Mouse (Mus musculus): ENCODE measurements at regions not wholly inside any gene's neighbourhood (a gene's known extent, or its start where the extent isn't known, plus 50 kb on each side); places are given as distances from the start of the nearest gene placed in this dataset.

DNA sequence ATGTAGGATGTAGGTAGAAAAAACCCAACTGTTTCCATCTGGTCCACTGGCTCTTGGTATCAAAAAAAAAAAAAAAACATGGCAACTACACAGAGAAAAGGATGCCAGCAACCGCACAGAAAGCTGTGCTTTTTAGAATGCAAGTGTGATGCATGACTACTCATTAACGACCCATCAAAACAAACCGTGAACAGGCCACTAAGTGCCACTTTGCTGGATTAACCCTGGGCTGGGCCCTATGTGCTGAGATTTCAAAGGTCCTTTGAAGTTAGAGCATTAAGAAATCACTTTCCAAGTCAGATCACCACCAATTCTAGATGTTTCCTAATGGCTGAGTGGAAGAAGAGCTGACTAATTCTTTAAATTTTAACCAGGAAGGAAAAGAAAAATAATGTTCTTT lies 73.7 kb upstream of the Magi3 start:
- WGBS, result 40% methylated on average over 3 of the region's 3 CpGs
- no peak overlapping the region for H3K4me3 ChIP-seq
- no peak for ATAC-seq (ENCODE audit: low FRiP score, low read depth)

GRCm38 (mm10) chr3:104288970-104289680 lies 69.0 kb upstream of the Magi3 start:
- Histone ChIP-seq H3K36me3 (no peaks in the 10 kb centered on the region), H3K4me2 (replicated peaks) (no peak overlapping the region), H3K4me3 (no peak overlapping the region), H3K9me3 (no peaks in the 10 kb centered on the region), H3K9ac (replicated peaks) (no peak overlapping the region), H3K27ac (replicated peaks) (no peak overlapping the region), H3K27me3 (no peaks in the 10 kb centered on the region), H3K4me1 (0 out of 2 replicates have a peak, but pooled peaks cover 2% of the 10 kb centered on the region)
- 54% methylated on average over 5 of the region's 5 CpGs for WGBS
- no peak for ATAC-seq (ENCODE audit: low FRiP score, low read depth)

More for the DNA sequence above, 73.7 kb upstream of the Magi3 start:
- Histone ChIP-seq H3K27ac (replicated peaks) (no peak overlapping the region), H3K36me3 (no peaks in the 10 kb centered on the region), H3K4me2 (replicated peaks) (no peak overlapping the region), H3K27me3 (no peaks in the 10 kb centered on the region), H3K9ac (replicated peaks) (no peak overlapping the region), H3K9me3 (no peaks in the 10 kb centered on the region), H3K4me1 (peaks cover 10% of the 10 kb centered on the region; the same call in 1 of the 2 replicates)

- no peak overlapping the region for H3K4me2 ChIP-seq (replicated peaks)
- H3K27ac ChIP-seq (replicated peaks), result no peak overlapping the region
- H3K27me3 ChIP-seq, result no peaks in the 10 kb centered on the region
- no peaks in the 10 kb centered on the region for H3K9me3 ChIP-seq
- H3K36me3 ChIP-seq, result no peaks in the 10 kb centered on the region
- no peak overlapping the region for H3K4me3 ChIP-seq
- ATAC-seq (ENCODE audit: low FRiP score, low read depth), result no peak
- H3K9ac ChIP-seq (replicated peaks), result no peak overlapping the region
- 0 out of 2 replicates have a peak, but pooled peaks cover 2% of the 10 kb centered on the region for H3K4me1 ChIP-seq
Observed at GRCm38 (mm10) chr3:104287900-104288299, 67.7 kb upstream of the Magi3 start.

- H3K4me2 ChIP-seq (replicated peaks), result no peak overlapping the region
- no peak overlapping the region for H3K4me3 ChIP-seq
- H3K27me3 ChIP-seq, result no peaks in the 10 kb centered on the region
- H3K36me3 ChIP-seq, result no peaks in the 10 kb centered on the region
- no peaks in the 10 kb centered on the region for H3K9me3 ChIP-seq
- no peak overlapping the region for H3K9ac ChIP-seq (replicated peaks)
- WGBS, result 87% methylated on average over 2 of the region's 2 CpGs
- H3K4me1 ChIP-seq, result 0 out of 2 replicates have a peak, but pooled peaks cover 2% of the 10 kb centered on the region
- H3K27ac ChIP-seq (replicated peaks), result no peak overlapping the region
- ATAC-seq (ENCODE audit: low FRiP score, low read depth), result no peak
Observed at GRCm38 (mm10) chr3:104284961-104285360, 64.8 kb upstream of the Magi3 start.

GRCm38 (mm10) chr3:104283855-104284254 lies 63.7 kb upstream of the Magi3 start:
- 89% methylated on average over 5 of the region's 5 CpGs for WGBS
- no peak overlapping the region for H3K27ac ChIP-seq (replicated peaks)
- H3K27me3 ChIP-seq, result no peaks in the 10 kb centered on the region
- no peaks in the 10 kb centered on the region for H3K9me3 ChIP-seq
- H3K4me1 ChIP-seq, result 0 out of 2 replicates have a peak, but pooled peaks cover 2% of the 10 kb centered on the region
- ATAC-seq (ENCODE audit: low FRiP score, low read depth), result no peak
- H3K36me3 ChIP-seq, result no peaks in the 10 kb centered on the region
- no peak overlapping the region for H3K4me2 ChIP-seq (replicated peaks)
- H3K4me3 ChIP-seq, result no peak overlapping the region
- H3K9ac ChIP-seq (replicated peaks), result no peak overlapping the region

DNA sequence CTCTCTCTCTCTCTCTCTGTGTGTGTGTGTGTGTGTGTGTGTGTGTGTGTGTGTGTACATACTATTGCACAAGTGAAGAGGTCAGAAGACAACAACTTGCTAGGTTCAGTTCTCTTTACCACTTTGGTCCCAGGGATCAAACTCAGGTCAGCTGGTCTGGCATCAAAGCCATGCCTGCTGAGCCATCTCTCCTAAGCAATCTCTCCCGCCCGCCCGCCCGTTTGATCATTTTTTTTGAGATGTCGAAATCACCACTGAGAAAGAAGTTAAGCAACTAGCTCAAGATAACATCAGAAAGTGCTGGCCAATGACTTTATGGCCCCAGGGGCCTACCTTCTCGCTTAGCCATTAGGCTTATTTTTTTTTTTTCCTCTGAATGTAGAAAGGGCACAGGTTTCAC lies 59.3 kb upstream of the Magi3 start:
- no peaks in the 10 kb centered on the region for H3K9me3 ChIP-seq
- 75% methylated on average over 6 of the region's 6 CpGs for WGBS
- H3K9ac ChIP-seq (replicated peaks), result no peak overlapping the region
- peaks cover 6% of the 10 kb centered on the region; the same call in 1 of the 2 replicates for H3K4me1 ChIP-seq
- H3K27me3 ChIP-seq, result no peaks in the 10 kb centered on the region
- no peak for ATAC-seq (ENCODE audit: low FRiP score, low read depth)
- H3K4me2 ChIP-seq (replicated peaks), result no peak overlapping the region
- H3K27ac ChIP-seq (replicated peaks), result no peak overlapping the region
- H3K4me3 ChIP-seq, result no peak overlapping the region
- no peaks in the 10 kb centered on the region for H3K36me3 ChIP-seq

DNA sequence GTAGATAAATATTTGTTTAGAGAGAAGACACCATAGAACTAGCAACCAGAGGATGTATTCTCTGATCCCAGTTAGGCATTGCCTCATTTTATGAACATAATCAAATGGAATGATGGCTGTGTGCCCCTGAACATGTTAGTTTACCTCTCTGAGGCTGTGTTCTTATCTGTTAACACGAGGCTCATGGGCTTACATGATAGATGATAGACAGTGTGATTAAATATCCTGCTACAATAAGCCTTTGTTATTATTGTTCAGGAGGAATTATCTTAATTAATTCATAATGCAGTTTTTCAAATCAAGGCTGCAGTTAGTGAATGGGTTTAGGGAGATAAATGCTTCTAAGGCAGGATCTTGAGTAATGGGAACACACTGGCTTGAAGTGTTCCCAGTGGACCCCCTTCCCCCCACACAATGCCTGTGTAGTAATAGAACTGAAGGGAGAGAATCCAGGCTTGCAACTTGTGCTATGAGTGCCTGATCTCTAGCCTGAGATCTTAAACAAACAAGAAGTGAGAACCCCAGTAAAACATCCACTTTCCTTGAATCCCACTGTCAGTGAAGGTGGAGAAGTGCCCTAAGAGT lies 54.6 kb upstream of the Magi3 start:
- no peak for ATAC-seq (ENCODE audit: low FRiP score, low read depth)
- Histone ChIP-seq H3K4me2 (replicated peaks) (no peak overlapping the region), H3K4me1 (peaks cover 6% of the 10 kb centered on the region; the same call in 1 of the 2 replicates), H3K9me3 (no peaks in the 10 kb centered on the region), H3K27me3 (no peaks in the 10 kb centered on the region; the same call in 1 of the 2 replicates), H3K9ac (replicated peaks) (no peak overlapping the region), H3K4me3 (no peak overlapping the region), H3K27ac (replicated peaks) (no peak overlapping the region), H3K36me3 (no peaks in the 10 kb centered on the region)
- 60% methylated on average over 1 of the region's 1 CpGs for WGBS

DNA sequence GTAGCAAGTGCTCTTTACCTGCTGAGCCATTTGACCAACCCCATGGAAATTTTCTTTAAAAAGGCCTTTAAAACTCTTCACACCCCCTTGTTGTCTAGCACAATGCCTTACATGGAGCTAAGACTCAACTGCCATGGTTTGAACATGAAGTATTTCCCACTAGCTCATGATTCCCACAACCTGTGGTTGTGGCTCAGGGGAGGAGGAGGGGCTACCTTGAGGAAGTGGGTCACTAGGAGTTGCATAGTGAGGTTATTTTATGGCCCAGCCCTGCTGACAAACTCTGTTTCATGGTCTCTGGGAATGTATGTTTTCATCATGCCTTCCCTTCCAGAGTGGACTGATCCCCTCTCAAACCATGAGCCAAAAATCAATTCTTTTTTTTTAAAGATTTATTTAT lies 53.9 kb upstream of the Magi3 start:
- Histone ChIP-seq H3K4me2 (replicated peaks) (no peak overlapping the region), H3K27ac (replicated peaks) (no peak overlapping the region), H3K9me3 (no peaks in the 10 kb centered on the region), H3K36me3 (no peaks in the 10 kb centered on the region), H3K4me1 (peaks cover 6% of the 10 kb centered on the region; the same call in 1 of the 2 replicates), H3K4me3 (no peak overlapping the region), H3K9ac (replicated peaks) (no peak overlapping the region), H3K27me3 (no peaks in the 10 kb centered on the region; the same call in 1 of the 2 replicates)
- no peak for ATAC-seq (ENCODE audit: low FRiP score, low read depth)

All from midbrain, embryonic 12.5 days (tissue).